Mouse (Mus musculus): Measurements from ENCODE around the gene Bud23.
"Not testable (repeated sequence)": the region's sequence is repeated elsewhere in the genome, so short reads cannot be mapped to it uniquely, and the experiment has no call there.

The Bud23 gene

DNA sequence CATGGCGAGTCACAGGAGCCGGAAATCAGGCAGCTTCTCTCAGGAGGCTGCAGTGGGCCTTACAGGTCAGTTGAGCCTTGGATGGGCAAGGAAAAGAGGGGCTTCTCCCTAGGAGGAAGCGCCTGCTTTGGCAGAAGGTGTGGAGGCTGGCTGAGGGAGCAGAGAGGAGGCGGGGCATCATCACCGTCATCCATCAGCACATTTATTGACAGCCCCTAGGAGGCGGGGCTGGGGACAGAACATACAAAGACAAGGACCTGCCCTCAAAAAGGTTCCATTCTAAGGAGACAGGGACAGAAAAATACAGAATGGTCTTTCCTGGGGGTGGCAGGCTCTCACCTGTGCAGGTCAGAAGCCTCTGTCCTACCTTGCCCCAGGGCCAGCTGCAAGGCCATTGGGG lies 8.0 kb upstream of the Bud23 start:
- in situ Hi-C loops (cut with MseI, MboI), result no loop called here

DNA sequence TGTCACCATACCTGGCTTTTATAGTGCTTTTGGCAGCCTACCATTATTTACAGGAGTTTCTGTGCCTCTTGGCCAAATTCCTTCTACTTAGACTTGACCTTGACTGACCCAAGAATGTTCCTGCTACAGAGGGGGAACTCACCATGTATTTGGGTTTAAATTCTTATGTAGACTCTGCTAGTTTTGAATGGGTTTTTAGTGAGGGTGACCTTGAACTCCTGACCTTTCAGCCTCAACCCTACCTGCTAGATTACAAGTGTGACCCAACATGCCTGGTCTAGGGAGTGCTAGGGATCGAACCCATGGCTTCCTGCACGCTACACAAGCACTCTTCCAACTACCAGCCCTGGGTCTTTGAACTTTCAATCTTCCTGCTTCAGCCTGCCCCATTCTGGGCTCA lies 7.3 kb upstream of the Bud23 start:
- in situ Hi-C loops (cut with MseI, MboI), result no loop called here

GRCm38 (mm10) chr5:135070448-135070847 lies 5.7 kb upstream of the Bud23 start:
- in situ Hi-C loops (cut with MseI, MboI), result no loop called here

DNA sequence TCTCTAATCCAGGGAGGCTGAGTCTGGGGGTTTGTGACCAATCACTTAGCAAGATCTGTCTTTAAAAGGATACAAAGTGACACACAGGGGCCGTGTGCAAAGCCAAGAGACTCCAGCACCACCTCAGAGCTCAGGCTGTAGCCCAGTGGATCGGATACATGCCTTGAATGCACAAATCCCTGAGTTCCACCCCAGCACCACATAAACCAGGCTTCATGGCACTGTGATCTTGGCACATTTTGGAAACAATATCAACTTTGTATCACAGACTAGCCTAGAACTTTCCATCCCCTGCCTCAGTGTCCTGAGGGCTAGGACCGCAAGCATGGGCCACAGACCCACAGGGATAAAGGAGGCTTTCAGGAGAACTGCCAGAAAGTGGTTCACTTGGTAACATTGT lies 1.2 kb upstream of the Bud23 start:
- in situ Hi-C loops (cut with MseI, MboI), result no loop called here

GRCm38 (mm10) chr5:135064382-135064766 lies 385 bp downstream of the Bud23 start:
- in situ Hi-C loops (cut with MseI, MboI), result no loop called here

DNA sequence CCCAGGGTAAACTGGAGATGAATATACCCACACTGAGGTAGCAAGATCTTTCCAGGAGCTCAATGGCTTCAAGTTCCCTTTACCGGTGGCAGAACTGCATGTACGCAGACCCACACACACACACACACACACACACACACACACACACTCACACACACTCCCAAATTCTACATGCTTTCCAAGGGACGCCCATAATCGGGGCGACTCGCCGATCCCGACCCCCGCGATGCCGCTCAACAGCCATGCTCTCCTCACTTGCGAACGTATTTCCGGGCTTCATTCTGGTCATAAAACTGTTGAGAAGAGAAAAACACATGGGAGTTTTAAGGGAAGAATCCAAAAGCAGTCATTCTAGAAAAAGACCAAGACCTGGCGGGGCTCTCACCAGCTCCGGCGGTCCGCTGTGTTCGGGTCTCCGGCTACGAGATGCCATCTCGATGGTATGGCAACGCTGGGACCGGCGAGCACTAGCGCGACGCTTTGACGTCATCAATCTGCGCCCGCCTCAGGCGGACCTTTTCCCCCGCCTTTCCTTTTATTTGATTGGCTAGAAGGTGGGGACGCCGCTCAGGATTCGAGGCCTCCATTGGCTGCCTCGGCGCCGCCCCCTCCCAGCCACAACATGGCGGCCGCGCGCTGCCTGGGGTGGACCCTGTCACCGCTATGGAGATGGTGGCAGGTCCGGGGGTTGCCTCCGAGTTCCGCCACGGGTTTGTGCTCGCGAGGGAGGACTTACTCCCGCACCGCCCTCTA lies 954 bp downstream of the Bud23 start, which contains the start of gene Dnajc30:
Gene Dnajc30, plus strand, starts transcription at position 574 of the 753 bp plus-strand sequence.
- in situ Hi-C loops (cut with MseI, MboI), result no loop called here

DNA sequence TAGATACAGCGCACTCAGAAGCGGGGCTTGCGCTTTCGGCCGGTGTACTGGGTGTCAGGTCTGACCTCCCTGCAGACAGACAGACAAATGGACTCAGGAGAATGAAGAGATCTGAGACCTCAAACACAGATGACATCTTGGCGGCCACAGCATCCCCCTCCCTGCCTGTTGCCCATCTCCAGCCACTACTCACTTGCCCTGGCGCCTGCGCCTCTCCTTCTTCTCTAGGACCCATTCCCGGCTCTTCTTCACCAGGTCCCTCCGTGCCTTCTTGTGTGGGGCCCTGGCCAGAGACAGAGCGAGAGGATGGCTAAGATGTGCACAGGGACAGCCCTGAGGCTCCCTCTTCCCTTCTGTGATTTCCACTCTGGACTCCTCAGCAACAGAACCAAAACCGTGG lies 11.4 kb downstream of the Bud23 start:
- in situ Hi-C loops (cut with MseI, MboI), result no loop called here

GRCm38 (mm10) chr5:135049268-135049667 lies 15.5 kb downstream of the Bud23 start:
- in situ Hi-C loops (cut with MseI, MboI), result not testable (repeated sequence)

DNA sequence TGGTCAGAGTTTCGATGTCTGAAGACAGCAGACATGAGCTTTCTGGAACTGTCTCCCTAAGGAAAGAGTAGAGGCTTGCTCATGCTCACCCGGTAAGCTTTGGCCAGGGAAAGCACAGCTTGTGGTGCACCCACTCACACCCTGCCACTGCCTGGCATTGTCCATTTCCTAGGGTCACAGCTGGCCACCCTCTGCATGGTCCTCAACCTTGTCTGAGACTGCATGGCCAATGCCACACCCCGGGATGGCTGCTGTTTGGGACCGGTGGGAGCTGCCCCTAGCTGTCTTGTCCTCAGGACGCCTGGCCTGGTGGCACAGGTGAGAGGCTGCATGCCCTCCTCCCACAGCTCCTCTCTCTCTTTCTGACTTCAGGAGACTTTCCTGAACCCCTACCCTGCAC lies 16.2 kb downstream of the Bud23 start:
- in situ Hi-C loops (cut with MseI, MboI), result no loop called here

DNA sequence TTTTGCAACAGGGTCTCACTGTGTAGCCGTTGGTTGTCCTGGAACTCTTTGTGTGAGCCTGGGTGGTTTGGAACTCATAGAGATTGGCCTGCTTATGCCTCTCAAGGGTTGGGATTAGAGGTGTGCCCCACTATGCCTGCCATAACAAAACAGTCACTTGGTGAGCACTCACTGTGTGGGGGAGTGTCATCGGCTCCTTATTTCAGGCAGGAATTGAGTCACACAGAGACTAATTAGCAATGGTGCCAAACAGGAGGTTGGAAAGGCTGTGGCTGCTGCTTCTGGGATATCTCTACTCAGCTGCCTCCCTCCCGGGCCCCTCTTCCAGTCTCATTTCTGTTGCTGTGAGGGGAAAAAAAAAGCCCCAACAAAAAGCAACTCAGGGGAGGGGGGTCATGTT lies 20.2 kb downstream of the Bud23 start:
- in situ Hi-C loops (cut with MseI, MboI), result no loop called here

- in situ Hi-C loops (cut with MseI, MboI), result no loop called here
These were observed 22.5 kb downstream of the Bud23 start for GRCm38 (mm10) chr5:135042105-135042788.

GRCm38 (mm10) chr5:135040777-135041176 lies 24.0 kb downstream of the Bud23 start:
- in situ Hi-C loops (cut with MseI, MboI), result no loop called here

DNA sequence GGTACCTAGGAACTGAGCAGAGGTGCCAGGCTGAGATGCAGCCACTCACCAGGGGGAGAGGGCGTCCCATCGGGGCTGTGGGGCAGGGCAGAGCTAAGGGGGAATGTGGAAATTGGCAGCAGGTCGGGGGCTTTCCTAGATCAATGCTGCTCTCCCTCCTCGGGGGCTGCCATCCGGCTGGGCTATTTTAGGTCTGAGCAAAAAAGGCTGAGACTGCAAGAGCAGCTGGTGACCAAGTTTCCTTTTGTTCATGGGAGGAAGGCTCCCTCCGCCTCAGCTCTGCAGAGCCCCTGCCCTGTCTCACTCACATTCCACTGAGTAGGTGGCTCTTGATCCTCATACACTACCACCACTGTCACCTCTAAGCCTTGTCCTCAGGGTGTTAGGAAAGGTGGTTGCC lies 24.7 kb downstream of the Bud23 start:
- in situ Hi-C loops (cut with MseI, MboI), result no loop called here

- in situ Hi-C loops (cut with MseI, MboI), result no loop called here
These were observed 25.2 kb downstream of the Bud23 start for GRCm38 (mm10) chr5:135039541-135039940.

DNA sequence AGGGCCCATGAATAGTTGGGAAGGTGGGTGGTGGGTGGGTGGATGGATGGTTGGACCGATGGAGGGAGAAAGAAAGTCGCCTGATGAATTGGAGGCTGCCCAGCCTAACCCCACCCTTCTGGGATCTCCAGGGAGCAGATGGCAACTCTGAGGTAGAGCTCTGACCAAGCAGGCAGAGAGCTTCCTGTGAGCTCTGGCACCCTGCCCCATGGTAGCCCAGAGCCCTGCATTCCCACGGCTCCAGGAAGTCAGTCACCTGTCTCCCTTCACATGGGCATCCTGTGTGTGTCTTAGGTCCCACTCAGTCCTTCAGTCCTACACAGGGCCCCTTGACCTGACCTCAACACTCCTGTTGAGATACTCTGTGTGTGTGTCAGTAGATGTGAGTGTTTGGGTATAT lies 26.8 kb downstream of the Bud23 start:
- in situ Hi-C loops (cut with MseI, MboI), result no loop called here

- in situ Hi-C loops (cut with MseI, MboI), result no loop called here
These were observed 29.0 kb downstream of the Bud23 start for GRCm38 (mm10) chr5:135035608-135036359.

DNA sequence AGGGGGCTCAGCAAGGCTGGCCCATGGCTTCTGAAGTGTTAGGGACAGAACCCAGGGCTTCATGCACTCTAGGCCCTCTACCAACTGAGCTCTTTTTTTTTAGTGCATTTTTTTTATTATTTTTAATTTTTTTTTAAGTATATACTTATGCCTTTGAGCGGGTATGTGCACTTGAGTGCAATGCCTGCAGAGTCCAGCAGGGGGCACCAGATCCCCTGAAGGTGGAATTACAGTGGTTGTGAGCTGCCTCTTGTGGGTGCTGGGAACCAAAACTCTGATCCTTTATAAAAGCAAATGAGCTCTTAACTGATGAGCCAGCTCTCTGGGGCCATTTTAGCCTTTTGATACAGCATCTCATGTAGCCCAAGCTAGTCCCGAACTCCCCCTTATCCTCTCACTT lies 30.2 kb downstream of the Bud23 start:
- in situ Hi-C loops (cut with MseI, MboI), result no loop called here

DNA sequence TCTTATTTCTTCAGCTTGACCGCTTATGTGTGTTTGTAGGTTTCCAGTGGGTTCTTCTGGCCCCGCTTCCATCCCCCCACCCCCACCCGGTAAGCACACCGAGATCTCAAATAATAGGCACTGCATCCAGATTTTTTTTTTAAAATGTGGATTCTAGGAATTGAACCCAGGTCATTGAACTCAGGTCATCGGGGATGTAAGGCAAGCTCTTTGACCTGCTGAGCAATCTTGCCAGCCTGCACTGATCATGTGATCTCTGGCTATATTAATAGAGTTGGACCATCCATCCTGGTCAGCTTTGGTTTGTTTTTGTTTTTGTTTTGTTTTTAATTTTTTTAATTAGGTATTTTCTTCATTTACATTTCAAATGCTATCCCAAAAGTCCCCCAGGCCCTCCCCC lies 32.2 kb downstream of the Bud23 start:
- in situ Hi-C loops (cut with MseI, MboI), result no loop called here

- in situ Hi-C loops (cut with MseI, MboI), result no loop called here
These were observed 35.5 kb downstream of the Bud23 start for GRCm38 (mm10) chr5:135029007-135029854.

DNA sequence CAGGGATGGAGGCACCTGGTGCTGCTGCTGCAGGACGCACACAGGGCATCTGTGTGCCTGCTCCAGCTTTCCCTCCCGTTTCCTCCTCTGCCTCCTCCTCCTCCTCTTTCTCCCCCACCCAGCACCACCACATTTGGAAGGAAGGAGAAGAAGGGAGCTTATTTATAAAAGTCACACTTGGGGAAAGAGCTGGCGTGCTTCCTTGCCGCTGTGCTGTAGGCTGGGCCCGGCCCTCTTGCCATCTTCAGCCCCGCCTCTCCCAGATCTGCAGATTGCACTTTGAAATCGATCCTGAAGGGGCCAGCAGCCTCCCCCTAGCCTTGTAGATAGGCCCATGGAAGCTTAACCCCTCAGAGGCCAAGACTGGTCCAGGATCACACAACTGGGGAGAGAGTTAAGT lies 38.9 kb downstream of the Bud23 start:
- in situ Hi-C loops (cut with MseI, MboI), result no loop called here

DNA sequence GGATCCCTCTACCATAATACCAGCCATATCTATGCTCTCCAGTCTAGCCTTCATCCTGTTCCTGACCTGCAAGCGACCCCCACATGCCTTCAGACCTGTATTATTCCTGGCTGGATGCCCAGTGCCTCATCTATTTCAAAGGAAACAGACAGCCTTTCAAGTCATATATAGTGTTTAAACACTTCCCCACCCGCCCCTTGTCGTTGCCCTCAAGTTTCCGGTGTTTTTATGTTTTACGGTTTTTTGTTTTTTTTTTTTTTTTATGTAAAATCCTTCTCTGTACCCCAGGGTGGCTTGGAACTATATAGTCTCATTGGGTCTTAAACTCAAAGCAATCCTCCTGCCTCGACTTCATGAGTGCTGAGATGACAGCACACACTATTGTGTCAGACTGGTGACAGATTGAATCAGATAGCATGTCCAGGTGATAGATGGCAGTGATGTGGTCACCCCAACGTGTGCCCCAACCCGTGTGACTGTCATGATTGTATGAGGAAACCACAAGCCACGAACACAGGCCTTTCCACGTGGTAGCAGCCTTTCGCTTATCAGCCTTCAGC lies 40.0 kb downstream of the Bud23 start:
- in situ Hi-C loops (cut with MseI, MboI), result no loop called here

Data from mouse trophoblast stem cell (cell line).